Mouse (Mus musculus) monocyte, adult 5-6 weeks (primary cell): ENCODE results near the gene Tapbp. TPM values are rescaled to one million over a fixed set of nuclear protein-coding genes. Genes with fewer than 3 reads are reported as not detected.
"Not testable (repeated sequence)": the region's sequence is repeated elsewhere in the genome, so short reads cannot be mapped to it uniquely, and the experiment has no call there.

ENCODE experiments used
- ATAC-seq: fragments of 153-309, 156-312 bp; replicated peaks from 2 replicates; pipeline ENCODE4 v1.8.0; 2017; ENCODE audit warnings: mild to moderate bottlenecking; ENCODE audit not compliant: low TSS enrichment, insufficient number of reproducible peaks, severe bottlenecking, poor library complexity, low FRiP score
- total RNA-seq: library from RNA; stranded (forward); fragments of 200-1000, 200-491, 200-594 nt; gene quantifications from 3 replicates; pipeline ENCODE4 v1.2.3, GENCODE M21; 2017

The Tapbp gene
- total RNA-seq, 1 experiment from 2014 or later: 140 TPM

GRCm38 (mm10) chr17:33902079-33902478, 13.6 kb upstream of the Tapbp start:
- no peak for ATAC-seq

GRCm38 (mm10) chr17:33902491-33902890, 13.2 kb upstream of the Tapbp start:
- 0 out of 2 replicates have a peak, but pooled peaks have one; percentile 37 for ATAC-seq

- ATAC-seq: not testable (repeated sequence)
These were observed 11.6 kb upstream of the Tapbp start for GRCm38 (mm10) chr17:33903911-33904651.

- ATAC-seq: not testable (repeated sequence)
These were observed 10.9 kb upstream of the Tapbp start, which contains the start of gene Platr17 for GRCm38 (mm10) chr17:33904835-33905234. Gene Platr17, plus strand, starts transcription at chr17:33905135.

GRCm38 (mm10) chr17:33908331-33909076, 7.2 kb upstream of the Tapbp start:
- ATAC-seq: no peak; the same call in 1 of the 2 replicates

GRCm38 (mm10) chr17:33909077-33909868, 6.4 kb upstream of the Tapbp start, which contains the start of gene Daxx:
Gene Daxx, plus strand, starts transcription at chr17:33909414.
- peak; percentile 88 for ATAC-seq

- ATAC-seq: peak; percentile 23; the same call in 1 of the 2 replicates
These were observed 5.8 kb upstream of the Tapbp start for GRCm38 (mm10) chr17:33909869-33910250.

GRCm38 (mm10) chr17:33910346-33911051, 5.2 kb upstream of the Tapbp start:
- ATAC-seq: no peak

GRCm38 (mm10) chr17:33911052-33911812, 4.5 kb upstream of the Tapbp start:
- no peak for ATAC-seq

GRCm38 (mm10) chr17:33911813-33912414, 3.8 kb upstream of the Tapbp start:
- no peak for ATAC-seq

- ATAC-seq: no peak
These were observed 2.4 kb upstream of the Tapbp start for GRCm38 (mm10) chr17:33913264-33913663.

GRCm38 (mm10) chr17:33913905-33914304, 1.8 kb upstream of the Tapbp start:
- no peak for ATAC-seq

GRCm38 (mm10) chr17:33914969-33915391, 719 bp upstream of the Tapbp start:
- no peak for ATAC-seq

- no peak for ATAC-seq
These were observed 595 bp downstream of the Tapbp start for GRCm38 (mm10) chr17:33916294-33916693.

- ATAC-seq: no peak
These were observed 1.4 kb downstream of the Tapbp start for GRCm38 (mm10) chr17:33916847-33917655.

GRCm38 (mm10) chr17:33917656-33918292, 2.1 kb downstream of the Tapbp start:
- no peak for ATAC-seq
